Mouse (Mus musculus): ENCODE results near the gene Paqr9.

Gene Paqr9

GRCm38 (mm10) chr9:95578366-95578895, 19.0 kb downstream of the Paqr9 start:
- peak in 1 of 2 experiments; percentile 8 for DNase-seq (ENCODE audit: low spot score in 2 of 2)

- peak in 1 of 2 experiments; percentile 16 for DNase-seq (ENCODE audit: low spot score in 2 of 2)
Observed at GRCm38 (mm10) chr9:95581021-95581757, 21.7 kb downstream of the Paqr9 start.

DNA sequence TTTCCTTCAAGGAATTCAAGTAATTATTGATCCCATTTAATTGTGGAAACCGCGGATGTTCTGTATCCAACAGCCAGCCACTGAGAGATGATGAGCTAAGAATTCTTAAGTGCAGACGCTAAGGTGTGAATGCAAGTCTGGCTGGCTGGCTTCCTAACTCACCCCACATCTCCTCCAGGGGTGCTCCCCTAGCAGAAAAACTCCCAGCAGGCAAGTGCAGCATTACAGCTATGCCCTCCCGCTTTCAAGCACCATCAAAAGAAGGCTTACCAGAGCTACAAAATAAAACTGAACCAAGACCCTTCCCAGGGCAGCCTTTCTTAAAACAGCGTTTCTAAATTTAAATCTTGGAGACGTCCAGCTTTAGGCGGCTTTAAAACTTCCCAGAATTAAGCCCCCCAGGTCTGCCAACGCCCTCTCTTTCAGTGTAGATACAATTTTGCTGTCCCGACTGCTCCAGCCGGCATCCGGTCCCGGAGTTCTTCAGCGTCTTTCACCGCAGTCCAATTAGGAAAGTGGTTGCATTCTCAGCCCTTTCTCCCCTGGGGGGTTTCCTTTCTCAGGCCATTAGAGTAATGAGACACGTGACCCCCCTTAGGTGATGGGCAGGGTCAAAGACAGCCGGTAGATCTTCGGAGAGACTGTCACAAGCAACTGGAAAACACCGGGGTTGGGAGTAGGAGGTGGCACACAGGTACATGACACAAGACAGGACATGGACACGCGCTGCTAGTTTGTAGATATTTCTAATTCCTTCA, 22.5 kb downstream of the Paqr9 start:
- DNase-seq (ENCODE audit: low spot score in 2 of 2), result peak in 1 of 2 experiments; percentile 21

GRCm38 (mm10) chr9:95582555-95582954, 23.1 kb downstream of the Paqr9 start:
- DNase-seq (ENCODE audit: low spot score in 2 of 2), result peak in 1 of 2 experiments; percentile 4

DNA sequence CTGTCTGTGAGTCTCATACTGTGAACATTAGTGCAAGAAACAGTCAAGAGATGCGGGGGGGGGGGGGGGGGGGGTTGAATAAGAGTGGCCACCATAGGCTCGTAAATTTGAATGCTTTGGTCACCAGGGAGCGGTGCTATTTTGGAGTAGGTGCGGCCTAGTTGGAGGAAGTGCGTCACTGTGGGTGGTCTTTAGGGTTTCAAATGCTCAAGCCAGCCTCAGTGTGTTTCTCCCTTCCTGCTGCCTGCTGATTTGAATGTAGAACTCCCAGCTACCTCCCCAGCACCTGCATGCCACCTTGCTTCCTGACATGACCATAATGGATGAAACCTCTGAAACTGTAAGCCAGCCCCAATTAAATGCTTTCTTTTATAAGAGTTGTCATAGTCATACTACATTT, 26.6 kb downstream of the Paqr9 start:
- DNase-seq (ENCODE audit: low spot score in 2 of 2), result no peak

DNA sequence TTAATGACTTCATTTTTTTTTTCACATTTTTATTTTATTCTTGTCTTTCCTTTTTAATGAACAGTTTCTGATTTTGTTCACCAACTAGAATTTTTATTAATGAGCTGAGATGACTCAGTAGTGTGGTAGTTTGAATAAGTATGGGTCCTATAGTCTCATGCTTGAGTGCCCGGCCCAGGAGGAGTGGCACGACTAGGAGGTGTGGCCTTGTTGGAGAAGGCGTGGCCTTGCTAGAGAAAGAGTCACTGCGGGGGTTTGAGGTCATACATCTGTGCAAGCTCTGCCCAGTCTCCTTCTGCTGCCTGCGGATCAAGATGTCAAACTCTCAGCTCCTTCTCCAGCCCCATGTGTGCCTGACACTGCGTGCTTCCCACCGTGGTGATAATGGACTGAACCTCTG, 28.6 kb downstream of the Paqr9 start:
- no peak for DNase-seq (ENCODE audit: low spot score in 2 of 2)

DNA sequence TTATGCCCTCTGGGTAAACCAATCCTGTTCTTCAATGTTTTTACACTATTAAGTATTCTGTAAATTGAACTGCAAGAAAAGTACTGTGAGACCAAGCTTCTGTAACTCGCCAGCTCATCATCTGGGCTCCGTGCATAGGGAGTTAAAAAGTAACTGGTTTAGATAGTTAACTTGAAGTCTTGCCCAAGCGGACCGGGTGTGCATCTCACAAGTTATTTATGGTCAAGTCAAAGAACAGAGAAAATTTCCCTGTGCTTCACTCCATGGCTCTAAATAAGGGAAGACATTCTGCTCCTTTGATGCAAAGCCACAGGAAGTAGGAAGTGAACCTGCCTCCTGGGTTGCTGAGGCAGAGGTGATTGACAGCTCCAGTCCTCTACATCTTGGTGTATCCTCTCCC, 34.8 kb downstream of the Paqr9 start:
- DNase-seq (ENCODE audit: low spot score in 2 of 2), result no peak

GRCm38 (mm10) chr9:95597466-95598178, 38.2 kb downstream of the Paqr9 start:
- DNase-seq (ENCODE audit: low spot score in 2 of 2), result no peak

- no peak for DNase-seq (ENCODE audit: low spot score in 2 of 2)
Observed at GRCm38 (mm10) chr9:95598179-95598721, 38.8 kb downstream of the Paqr9 start.

DNA sequence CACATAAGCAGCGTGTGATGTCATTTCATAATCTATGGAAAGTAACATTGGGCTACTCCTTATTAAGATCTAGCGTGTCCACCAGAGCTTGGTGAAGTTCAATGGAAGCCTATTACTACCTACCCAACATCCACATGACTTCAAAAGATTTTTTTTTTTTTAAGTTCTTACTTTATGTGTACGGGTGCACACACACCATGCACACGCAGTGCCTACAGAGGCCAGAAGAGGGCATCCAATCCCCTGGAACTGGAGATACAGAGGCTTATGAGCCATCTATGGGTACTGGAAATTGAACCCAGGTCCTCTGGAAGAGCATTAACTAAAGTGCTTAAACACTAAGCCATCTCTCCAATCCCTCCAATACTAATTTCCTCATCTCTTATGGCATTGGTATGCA, 39.9 kb downstream of the Paqr9 start:
- DNase-seq (ENCODE audit: low spot score in 2 of 2), result no peak

DNA sequence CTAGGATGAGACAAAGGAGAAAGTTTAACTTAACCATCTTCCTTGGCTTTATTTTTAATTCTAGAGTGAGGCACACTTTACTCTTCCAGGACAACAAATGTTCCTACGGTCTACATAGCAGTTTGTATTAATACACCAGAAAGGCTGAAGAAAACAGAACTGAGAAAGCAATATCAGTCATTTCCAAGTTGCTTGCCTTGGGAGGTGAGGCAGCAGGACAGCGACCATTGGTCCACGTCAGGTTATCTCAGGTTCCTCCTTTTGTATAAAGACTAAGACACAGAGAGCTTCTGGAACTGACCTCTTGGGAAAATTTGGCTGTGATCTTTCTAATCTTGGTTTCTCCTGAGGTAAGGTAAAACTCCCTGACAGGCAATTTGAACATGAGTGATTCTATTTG, 43.4 kb downstream of the Paqr9 start:
- no peak for DNase-seq (ENCODE audit: low spot score in 2 of 2)

- DNase-seq (ENCODE audit: low spot score in 2 of 2), result no peak
Observed at GRCm38 (mm10) chr9:95603316-95603715, 43.9 kb downstream of the Paqr9 start.

DNA sequence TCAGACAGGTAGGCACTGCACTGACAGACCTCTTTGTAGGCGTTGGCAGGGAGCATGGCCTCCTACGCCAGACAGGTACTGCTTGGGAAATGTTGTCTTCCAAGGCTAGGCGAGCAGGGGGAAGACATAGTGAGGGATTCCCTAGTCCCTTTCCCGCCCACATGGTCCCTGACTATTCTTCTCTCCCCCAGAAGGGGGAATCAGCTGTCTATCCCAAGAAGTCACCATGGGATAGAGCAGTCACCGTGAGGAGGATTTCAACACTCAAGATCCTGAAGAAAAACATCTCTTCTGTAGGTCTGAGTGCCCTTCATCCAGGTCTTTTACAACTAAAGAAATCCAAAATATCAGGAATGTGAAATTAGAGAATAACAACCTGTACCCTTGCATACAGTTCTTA, 47.7 kb downstream of the Paqr9 start:
- no peak for DNase-seq (ENCODE audit: low spot score in 2 of 2)

GRCm38 (mm10) chr9:95612246-95612768, 52.9 kb downstream of the Paqr9 start:
- DNase-seq (ENCODE audit: low spot score in 2 of 2), result no peak

DNA sequence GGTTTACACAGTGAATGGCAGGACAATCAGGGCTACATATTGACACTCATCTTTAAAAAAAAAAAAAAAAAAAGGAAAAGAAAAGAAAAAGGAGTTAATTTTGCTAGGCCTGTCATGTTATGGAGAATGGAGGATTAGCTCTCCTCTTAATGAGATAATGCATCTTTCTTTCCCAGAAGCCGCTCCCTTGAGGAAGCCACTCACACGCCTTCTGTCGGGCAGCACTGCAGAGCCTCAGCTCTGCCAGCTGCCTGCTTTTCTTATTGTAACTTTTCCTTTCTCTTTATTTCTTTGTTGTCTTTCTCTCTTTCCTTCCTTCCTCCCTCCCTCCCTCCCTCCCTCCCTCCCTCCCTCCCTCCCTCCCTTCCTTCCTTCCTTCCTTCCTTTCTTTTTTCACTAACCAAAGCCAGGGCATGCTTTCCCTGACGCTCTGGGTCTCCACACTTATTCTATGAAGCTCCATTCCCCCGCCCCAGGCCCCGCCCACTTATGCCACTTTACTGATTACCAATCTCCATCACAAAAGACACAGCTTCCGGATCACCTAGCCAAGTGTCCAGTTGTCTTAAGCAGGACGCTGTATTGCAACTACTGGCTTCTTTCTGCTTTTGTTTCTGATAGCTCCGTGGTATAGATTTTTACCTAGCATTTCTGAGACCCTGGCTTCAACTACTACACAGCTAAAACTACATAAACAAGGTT, 54.1 kb downstream of the Paqr9 start:
- DNase-seq (ENCODE audit: low spot score in 2 of 2), result no peak

DNA sequence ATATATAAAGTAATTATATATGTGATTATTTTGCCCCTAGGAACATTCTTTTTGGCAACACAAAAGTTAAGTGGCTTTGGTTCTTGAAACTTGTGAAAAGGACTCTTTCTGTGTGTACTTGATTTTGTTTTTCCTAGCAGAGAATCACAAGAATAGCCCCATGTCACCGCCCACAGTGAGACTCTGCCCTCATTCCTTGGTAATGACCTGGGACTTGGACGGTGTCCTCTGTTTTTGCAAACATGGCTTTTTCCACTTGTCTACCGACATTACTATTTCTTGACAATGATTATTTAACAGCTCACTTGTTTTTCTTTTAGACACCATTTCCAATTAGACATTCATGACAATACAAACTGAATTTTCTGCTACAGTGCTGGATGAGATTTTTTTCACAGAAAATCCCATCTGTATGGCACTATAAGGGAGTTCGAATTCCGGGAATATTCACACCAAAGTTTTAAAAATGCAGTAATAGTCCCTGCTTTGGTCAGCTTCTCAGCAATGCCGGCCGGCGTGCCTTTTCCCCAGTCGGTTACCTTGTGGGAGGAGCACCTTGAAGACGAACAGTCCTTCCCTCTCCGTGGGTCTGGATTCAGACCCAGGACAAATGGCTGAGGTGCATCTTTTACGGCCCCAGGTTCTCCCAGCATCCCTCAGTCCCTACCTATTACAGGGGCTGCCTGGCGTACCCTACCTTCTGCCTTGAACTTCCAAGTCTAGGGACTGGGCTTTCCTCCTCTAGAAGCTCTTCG, 55.6 kb downstream of the Paqr9 start:
- no peak for DNase-seq (ENCODE audit: low spot score in 2 of 2)

GRCm38 (mm10) chr9:95615961-95616360, 56.5 kb downstream of the Paqr9 start:
- no peak for DNase-seq (ENCODE audit: low spot score in 2 of 2)
